Mouse (Mus musculus) Patski (cell line): ENCODE measurements around the gene Hs3st2. TPM values are rescaled to one million over a fixed set of nuclear protein-coding genes. Genes with fewer than 3 reads are reported as not detected.

Experiments
- ATAC-seq: fragments of 100-300 bp; one replicate; pipeline ENCODE4 v1.8.0; 2021
- CTCF ChIA-PET: fragments of 350-600 bp; sonication (Branson Sonifier 250); formaldehyde crosslinking; loops from one replicate; lab custom pipeline; 2022; ENCODE audit warnings: inconsistent platforms; lab: Charles Lee
- POLR2A ChIA-PET: fragments of 350-600 bp; sonication (Branson Sonifier 250); formaldehyde crosslinking; loops from one replicate; lab custom pipeline; 2022; ENCODE audit warnings: antibody characterized with exemption, inconsistent platforms; lab: Charles Lee
- DNase-seq: peaks from one replicate; pipeline ENCODE4 v3.0.0-alpha.2; 2011; ENCODE audit warnings: low read depth, low spot score
- H3K27me3 ChIP-seq: fragments of 371-371 bp; one replicate; pipeline ENCODE4 v1.5.1; 2021
- CTCF ChIP-seq: fragments of 100-300 bp; IDR thresholded peaks from one replicate; pipeline ENCODE4 v1.5.1; 2021
- in situ Hi-C: fragments of 300-500 bp; cut with MboI; formaldehyde crosslinking; loops from 3 replicates; pipeline ENCODE4 v1.11.1; 2018; ENCODE audit warnings: low pct_unique_long_range_greater_than_20kb, mixed read lengths
- polyA plus RNA-seq: library from polyadenylated mRNA; unstranded; gene quantifications from one replicate; pipeline ENCODE4 v1.2.3, GENCODE M21; 2021

Gene Hs3st2
- polyA plus RNA-seq, 1 experiment from 2014 or later: not detected

- H3K27me3 ChIP-seq: peaks cover 19% of the 10 kb centered on the region
- in situ Hi-C loops: no loop called here
- DNase-seq (no peak), ATAC-seq (no peak)
- ChIA-PET POLR2A (no interaction called here), CTCF (no interaction called here)
- TF ChIP-seq CTCF: no peak
These were observed 2.2 kb downstream of the Hs3st2 start for GRCm38 (mm10) chr7:121393884-121394283.

- CTCF ChIA-PET: no interaction called here
- TF ChIP-seq CTCF: no peak
- in situ Hi-C loops: no loop called here
- ATAC-seq: no peak
- POLR2A ChIA-PET: no interaction called here
- H3K27me3 ChIP-seq: peaks cover 19% of the 10 kb centered on the region
- DNase-seq: no peak
These were observed 3.2 kb downstream of the Hs3st2 start for GRCm38 (mm10) chr7:121394875-121395274.

GRCm38 (mm10) chr7:121410716-121411506, 19.3 kb downstream of the Hs3st2 start:
- DNase-seq (no peak), ATAC-seq (no peak)
- ChIA-PET POLR2A (no interaction called here), CTCF (no interaction called here)
- no peak for TF ChIP-seq CTCF
- in situ Hi-C loops: no loop called here
- H3K27me3 ChIP-seq: peaks cover 5% of the 10 kb centered on the region

- peaks cover 5% of the 10 kb centered on the region for H3K27me3 ChIP-seq
These were observed 19.8 kb downstream of the Hs3st2 start for GRCm38 (mm10) chr7:121411507-121411898.

GRCm38 (mm10) chr7:121436884-121437283, 45.2 kb downstream of the Hs3st2 start:
- in situ Hi-C loops: no loop called here
- ATAC-seq (no peak), DNase-seq (no peak)
- CTCF ChIA-PET: no interaction called here
- POLR2A ChIA-PET: no interaction called here
- H3K27me3 ChIP-seq: no peaks in the 10 kb centered on the region
- no peak for TF ChIP-seq CTCF

More at GRCm38 (mm10) chr7:121411507-121411898, 19.8 kb downstream of the Hs3st2 start:
- ChIA-PET POLR2A (no interaction called here), CTCF (no interaction called here)
- no peak for TF ChIP-seq CTCF
- DNase-seq (no peak), ATAC-seq (no peak)
- in situ Hi-C loops: no loop called here

- H3K27me3 ChIP-seq: peaks cover 4% of the 10 kb centered on the region
- ATAC-seq (no peak), DNase-seq (no peak)
- in situ Hi-C loops: no loop called here
- TF ChIP-seq CTCF: no peak
- ChIA-PET CTCF (no interaction called here), POLR2A (no interaction called here)
These were observed 49.5 kb downstream of the Hs3st2 start for GRCm38 (mm10) chr7:121441186-121441585.

- CTCF ChIA-PET: no interaction called here
- POLR2A ChIA-PET: no interaction called here
- TF ChIP-seq CTCF: no peak
- in situ Hi-C loops: no loop called here
- peaks cover 4% of the 10 kb centered on the region for H3K27me3 ChIP-seq
- no peak for ATAC-seq
- DNase-seq: no peak
These were observed 52.7 kb downstream of the Hs3st2 start for GRCm38 (mm10) chr7:121444336-121444735.

GRCm38 (mm10) chr7:121446281-121446680, 54.6 kb downstream of the Hs3st2 start:
- ATAC-seq (no peak), DNase-seq (no peak)
- POLR2A ChIA-PET: no interaction called here
- in situ Hi-C loops: no loop called here
- CTCF ChIA-PET: no interaction called here
- TF ChIP-seq CTCF: no peak
- peaks cover 4% of the 10 kb centered on the region for H3K27me3 ChIP-seq

GRCm38 (mm10) chr7:121450951-121451843, 59.5 kb downstream of the Hs3st2 start:
- in situ Hi-C loops: no loop called here
- H3K27me3 ChIP-seq: no peaks in the 10 kb centered on the region
- DNase-seq (no peak), ATAC-seq (no peak)
- CTCF ChIA-PET: no interaction called here
- POLR2A ChIA-PET: no interaction called here
- no peak for TF ChIP-seq CTCF

- no peak for TF ChIP-seq CTCF
- no peak for ATAC-seq
- ChIA-PET POLR2A (no interaction called here), CTCF (no interaction called here)
- no peak for DNase-seq
- in situ Hi-C loops: no loop called here
- no peaks in the 10 kb centered on the region for H3K27me3 ChIP-seq
These were observed 65.1 kb downstream of the Hs3st2 start for GRCm38 (mm10) chr7:121456716-121457115.

GRCm38 (mm10) chr7:121458075-121458474, 66.4 kb downstream of the Hs3st2 start:
- ChIA-PET POLR2A (no interaction called here), CTCF (no interaction called here)
- DNase-seq: no peak
- no peaks in the 10 kb centered on the region for H3K27me3 ChIP-seq
- no peak for ATAC-seq
- in situ Hi-C loops: no loop called here
- TF ChIP-seq CTCF: no peak
